Mouse (Mus musculus) Patski (cell line): Measurements from ENCODE around the gene Gm42906. TPM values are rescaled to one million over a fixed set of nuclear protein-coding genes. Genes with fewer than 3 reads are reported as not detected.
A peak's percentile ranks its signal among the peaks of the same experiment; 100 is the strongest.

ENCODE experiments used
- ATAC-seq: fragments of 100-300 bp; one replicate; pipeline ENCODE4 v1.8.0; 2021
- CTCF ChIA-PET: fragments of 350-600 bp; sonication (Branson Sonifier 250); formaldehyde crosslinking; loops from one replicate; lab custom pipeline; 2022; ENCODE audit warnings: inconsistent platforms; lab: Charles Lee
- POLR2A ChIA-PET: fragments of 350-600 bp; sonication (Branson Sonifier 250); formaldehyde crosslinking; loops from one replicate; lab custom pipeline; 2022; ENCODE audit warnings: antibody characterized with exemption, inconsistent platforms; lab: Charles Lee
- DNase-seq: peaks from one replicate; pipeline ENCODE4 v3.0.0-alpha.2; 2011; ENCODE audit warnings: low read depth, low spot score
- H3K27me3 ChIP-seq: fragments of 371-371 bp; one replicate; pipeline ENCODE4 v1.5.1; 2021
- CTCF ChIP-seq: fragments of 100-300 bp; IDR thresholded peaks from one replicate; pipeline ENCODE4 v1.5.1; 2021
- in situ Hi-C: fragments of 300-500 bp; cut with MboI; formaldehyde crosslinking; loops from 3 replicates; pipeline ENCODE4 v1.11.1; 2018; ENCODE audit warnings: low pct_unique_long_range_greater_than_20kb, mixed read lengths
- polyA plus RNA-seq: library from polyadenylated mRNA; unstranded; gene quantifications from one replicate; pipeline ENCODE4 v1.2.3, GENCODE M21; 2021

Gm42906 gene
- polyA plus RNA-seq, 1 experiment from 2014 or later, result not detected

DNA sequence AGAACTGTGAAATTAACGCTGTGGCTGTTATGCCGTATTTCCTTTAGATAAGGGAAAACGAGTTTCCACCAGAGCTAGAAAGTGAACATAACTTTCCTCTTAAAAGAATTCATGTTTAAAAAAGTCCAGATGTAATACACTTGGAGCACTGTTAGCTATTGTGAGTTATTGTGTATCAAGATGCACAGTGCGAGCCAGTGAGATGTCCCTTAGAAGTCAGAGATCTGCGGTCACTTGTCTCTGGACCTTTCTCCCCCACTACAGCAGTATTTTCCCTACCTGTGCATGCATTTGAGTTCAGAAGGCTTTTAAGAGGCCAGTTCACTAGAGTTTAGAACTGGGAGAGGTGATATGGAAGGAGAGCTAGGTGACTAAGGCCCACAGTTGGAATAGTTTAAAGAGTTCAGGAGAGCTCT lies 58.6 kb downstream of the Gm42906 start:
- POLR2A ChIA-PET, result interaction anchor here (0.6 to 0.7 kb wide), 3 partner anchors 226 to 317 kb away, joined by 3 to 4 read pairs (median 3); no protein-coding TSS in a partner anchor

DNA sequence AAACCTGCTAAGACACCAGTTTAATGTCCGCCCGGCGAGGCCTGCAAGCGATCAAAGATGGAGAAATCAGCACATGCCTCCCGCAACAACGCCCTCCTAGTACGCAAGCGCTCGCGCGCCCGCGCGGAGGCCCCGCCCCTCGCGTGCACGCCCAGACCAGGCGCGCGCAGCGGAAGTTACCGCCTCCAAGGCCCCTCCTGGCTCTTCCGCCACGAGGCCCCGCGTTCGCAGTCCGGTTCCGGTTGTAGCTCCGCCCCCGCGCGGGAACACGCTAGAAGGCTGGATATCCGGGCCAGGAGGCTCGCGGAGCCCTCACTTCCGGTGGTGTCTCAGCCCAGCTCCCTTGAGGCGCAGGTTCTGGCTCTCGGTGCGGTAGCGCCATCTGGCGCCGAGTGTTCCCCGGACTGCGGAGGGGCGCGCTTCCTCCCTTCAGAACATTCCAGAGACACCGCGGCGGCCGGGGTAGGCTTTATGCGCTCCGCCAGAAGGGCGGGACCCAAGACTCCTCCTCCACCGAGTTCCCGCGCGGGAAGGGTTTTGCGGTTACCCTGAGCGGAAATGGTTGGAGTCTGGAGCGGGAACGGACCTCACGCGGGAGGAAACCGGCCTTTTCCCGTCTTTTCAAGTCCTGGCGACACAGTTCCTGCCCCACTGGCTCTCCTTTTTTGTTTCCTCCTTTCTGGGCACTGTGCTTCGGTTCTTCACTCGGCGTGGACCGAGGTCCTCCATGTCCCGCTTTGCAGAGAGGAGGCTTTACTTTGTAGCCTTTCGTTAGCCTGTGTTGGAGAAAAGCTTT lies 59.4 kb downstream of the Gm42906 start:
- in situ Hi-C loops, result loop anchor here (10.0 kb wide), 5 partner anchors 124 to 684 kb away; no protein-coding TSS in a partner anchor

More for the DNA sequence above, 58.6 kb downstream of the Gm42906 start:
- CTCF ChIA-PET, result interaction anchor here (0.6 to 4.4 kb wide), 17 partner anchors 10 to 696 kb away, joined by 3 to 45 read pairs (median 3); partner anchors contain the start of genes Pds5b and Rfc3
- ATAC-seq, result no peak
- TF ChIP-seq CTCF, result no peak
- no peak for DNase-seq
- no peaks in the 10 kb centered on the region for H3K27me3 ChIP-seq
- in situ Hi-C loops, result loop anchor here (10.0 kb wide), 5 partner anchors 125 to 685 kb away; no protein-coding TSS in a partner anchor

DNA sequence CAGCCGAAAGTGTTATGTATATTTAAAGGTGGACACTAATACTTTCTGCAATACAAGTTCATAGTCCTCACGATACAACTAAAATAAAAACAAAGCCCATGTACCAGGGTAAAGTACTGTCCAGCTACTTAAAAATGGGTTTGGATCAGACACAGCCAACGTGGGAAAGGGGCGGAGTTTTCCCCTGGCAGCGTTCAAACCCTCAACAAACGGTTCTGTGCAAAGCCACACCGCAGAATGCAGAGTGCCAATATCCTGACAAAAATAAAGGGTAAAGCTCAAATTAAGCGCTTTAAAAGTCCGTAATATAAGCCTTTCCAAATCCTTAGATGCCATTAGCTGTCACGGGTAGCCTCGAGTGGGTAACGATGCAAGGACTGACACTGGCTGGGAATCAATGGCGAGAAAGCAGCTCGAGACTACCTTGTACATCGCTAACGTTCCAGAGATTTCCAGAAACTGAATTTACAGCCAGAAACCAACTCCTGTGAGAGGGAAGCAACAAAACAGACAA lies 60.0 kb downstream of the Gm42906 start:
- ChIA-PET POLR2A (interaction anchor here (0.6 to 2.2 kb wide), 7 partner anchors 17 to 322 kb away, joined by 3 to 11 read pairs (median 5); no protein-coding TSS in a partner anchor), CTCF (interaction anchor here (0.7 to 8.9 kb wide), 26 partner anchors 12 to 325 kb away, joined by 3 to 71 read pairs (median 4); partner anchors contain the start of gene Stard13)
- in situ Hi-C loops, result loop anchor here (10.0 kb wide), 5 partner anchors 123 to 683 kb away; no protein-coding TSS in a partner anchor
- no peaks in the 10 kb centered on the region for H3K27me3 ChIP-seq
- DNase-seq, result peak; percentile 42
- ATAC-seq, result no peak
- no peak for TF ChIP-seq CTCF

More for the DNA sequence above, 59.4 kb downstream of the Gm42906 start:
- CTCF ChIA-PET, result interaction anchor here (0.7 to 8.9 kb wide), 33 partner anchors 11 to 335 kb away, joined by 3 to 71 read pairs (median 4); partner anchors contain the start of gene Stard13
- POLR2A ChIA-PET, result interaction anchor here (0.6 to 2.2 kb wide), 9 partner anchors 18 to 321 kb away, joined by 3 to 11 read pairs (median 4); no protein-coding TSS in a partner anchor
- no peaks in the 10 kb centered on the region for H3K27me3 ChIP-seq
- peak; percentile 100 for TF ChIP-seq CTCF
- ATAC-seq (peak; percentile 98), DNase-seq (peak; percentile 99)

DNA sequence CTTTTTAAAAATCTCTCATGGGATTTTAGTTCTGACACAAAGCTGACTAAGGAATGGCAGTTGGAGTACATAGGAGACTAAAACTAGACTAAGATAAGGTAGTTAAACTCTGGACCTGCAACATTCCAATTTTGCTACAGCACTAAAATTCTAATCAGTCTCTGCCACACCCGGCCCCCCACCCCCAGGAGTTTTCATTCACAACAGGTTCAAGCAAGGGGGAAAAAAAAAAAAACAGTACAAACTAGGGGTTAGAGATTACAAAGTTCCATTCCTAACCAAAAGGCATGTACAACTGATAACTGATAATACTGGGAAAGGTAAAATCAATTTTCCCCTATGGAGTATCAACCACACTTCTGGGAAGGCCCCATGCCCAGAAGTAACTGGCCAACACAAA lies 60.6 kb downstream of the Gm42906 start:
- ChIA-PET CTCF (interaction anchor here (1.3 to 8.9 kb wide), 9 partner anchors 18 to 253 kb away, joined by 3 to 71 read pairs (median 4); partner anchors contain the start of gene Stard13), POLR2A (interaction anchor here (0.7 to 2.2 kb wide), 5 partner anchors 16 to 258 kb away, joined by 3 to 11 read pairs (median 9); no protein-coding TSS in a partner anchor)
- no peaks in the 10 kb centered on the region for H3K27me3 ChIP-seq
- no peak for ATAC-seq
- DNase-seq, result no peak
- no peak for TF ChIP-seq CTCF
- in situ Hi-C loops, result loop anchor here (10.0 kb wide), 5 partner anchors 123 to 683 kb away; no protein-coding TSS in a partner anchor

DNA sequence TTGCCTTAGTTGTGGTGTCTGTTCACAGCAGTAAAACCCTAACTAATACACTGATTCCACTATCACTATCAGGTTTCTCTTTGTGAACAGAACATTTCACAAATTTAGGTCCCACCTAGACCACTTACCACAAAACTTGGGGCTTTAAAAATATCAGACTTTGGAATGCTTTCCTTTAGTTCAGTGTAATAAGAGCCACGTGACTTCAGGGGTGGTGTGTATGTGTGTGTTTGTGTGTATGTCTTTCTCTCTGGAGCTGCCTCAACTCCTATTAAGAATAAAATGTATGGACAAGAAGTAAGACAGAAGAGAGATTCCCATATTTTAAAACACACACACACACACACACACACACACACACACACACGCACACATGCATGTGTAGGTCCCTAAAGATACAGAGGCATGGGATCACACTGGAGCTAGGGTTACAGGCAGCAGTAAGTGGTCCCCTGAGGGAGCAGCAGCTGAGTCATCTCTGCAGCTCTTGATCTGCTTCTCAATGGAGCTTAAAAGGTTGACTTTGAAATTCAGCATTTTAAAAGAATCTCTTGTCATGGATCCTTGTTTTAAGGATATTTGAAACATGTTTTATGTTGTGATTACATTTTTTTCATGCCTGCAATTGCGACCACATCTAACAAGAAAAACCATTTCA lies 64.5 kb downstream of the Gm42906 start:
- TF ChIP-seq CTCF, result no peak
- DNase-seq (no peak), ATAC-seq (no peak)
- POLR2A ChIA-PET, result interaction anchor here (1.2 to 1.3 kb wide), 3 partner anchors 12 to 14 kb away, joined by 3 to 5 read pairs (median 3); no protein-coding TSS in a partner anchor
- CTCF ChIA-PET, result interaction anchor here (1.8 to 8.9 kb wide), 2 partner anchors 14 to 221 kb away, joined by 6 to 71 read pairs; no protein-coding TSS in a partner anchor
- no peaks in the 10 kb centered on the region for H3K27me3 ChIP-seq
- in situ Hi-C loops, result loop anchor here (10.0 kb wide), 5 partner anchors 119 to 679 kb away; no protein-coding TSS in a partner anchor

DNA sequence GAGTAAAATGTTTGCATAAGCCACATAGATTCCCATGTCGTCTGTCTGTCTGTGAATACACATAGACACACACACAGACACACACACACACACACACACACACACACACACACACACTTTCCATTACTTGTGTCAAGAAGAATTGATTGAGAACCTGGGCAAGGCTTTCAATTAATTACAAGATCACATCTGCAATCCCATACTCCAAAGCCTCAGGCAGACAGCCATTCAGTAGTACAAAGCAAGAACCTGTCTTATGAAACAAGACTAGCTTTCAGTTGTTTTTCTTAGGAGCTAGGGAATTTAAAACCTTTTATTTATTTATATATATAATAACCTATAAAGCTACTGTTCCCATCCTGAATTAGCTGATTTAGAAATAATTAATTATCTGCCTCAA lies 78.3 kb downstream of the Gm42906 start:
- TF ChIP-seq CTCF, result no peak
- DNase-seq, result no peak
- in situ Hi-C loops, result loop anchor here (25.0 kb wide), 1 partner anchor 1962 kb away; no protein-coding TSS in a partner anchor
- ATAC-seq, result no peak
- POLR2A ChIA-PET, result interaction anchor here (1.2 to 1.5 kb wide), 5 partner anchors 13 to 431 kb away, joined by 3 to 4 read pairs (median 3); no protein-coding TSS in a partner anchor
- H3K27me3 ChIP-seq, result no peaks in the 10 kb centered on the region
- CTCF ChIA-PET, result interaction anchor here (0.7 to 8.5 kb wide), 4 partner anchors 15 to 207 kb away, joined by 3 to 71 read pairs (median 8); no protein-coding TSS in a partner anchor

DNA sequence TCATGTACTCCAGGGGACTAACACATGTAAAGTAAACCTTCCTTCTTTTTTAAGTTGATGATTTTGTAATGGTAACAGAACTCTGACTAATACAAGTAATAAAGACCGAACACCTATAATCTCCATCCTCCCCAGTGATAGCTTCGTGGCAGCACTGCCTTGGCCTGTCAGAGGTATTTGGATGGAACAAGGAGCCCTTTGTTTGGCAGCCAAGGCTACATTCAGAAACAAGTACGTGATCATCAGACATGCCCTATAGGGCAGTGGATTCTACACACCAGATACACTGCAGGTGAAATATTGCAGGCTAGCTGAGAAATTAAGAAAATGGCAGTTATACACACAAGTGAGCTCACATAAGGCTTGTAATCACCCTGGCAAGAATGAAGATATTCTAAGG lies 79.5 kb downstream of the Gm42906 start:
- CTCF ChIA-PET, result interaction anchor here (1.3 to 8.5 kb wide), 4 partner anchors 15 to 33 kb away, joined by 3 to 71 read pairs (median 8); no protein-coding TSS in a partner anchor
- no peaks in the 10 kb centered on the region for H3K27me3 ChIP-seq
- ATAC-seq (no peak), DNase-seq (no peak)
- POLR2A ChIA-PET, result no interaction called here
- in situ Hi-C loops, result loop anchor here (25.0 kb wide), 1 partner anchor 1961 kb away; no protein-coding TSS in a partner anchor
- TF ChIP-seq CTCF, result no peak

DNA sequence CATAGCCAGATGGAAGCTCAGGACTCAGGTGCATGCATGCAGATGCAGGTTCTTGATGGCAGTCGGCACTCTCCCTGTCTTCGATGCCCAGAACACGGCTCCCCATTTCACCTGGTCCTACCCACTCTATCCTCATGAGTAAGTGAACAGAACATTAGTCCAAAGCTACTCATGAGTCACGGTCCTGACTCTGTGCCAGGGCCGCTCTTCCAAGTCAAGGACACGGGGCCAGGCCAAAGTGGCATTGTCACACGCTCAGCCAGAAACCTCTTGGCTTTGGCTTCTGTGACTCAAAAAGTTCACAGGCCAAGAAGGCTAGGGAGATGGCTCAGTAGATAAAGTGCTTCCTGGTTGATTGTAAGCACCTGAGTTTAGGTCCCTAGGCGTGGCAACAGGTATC lies 81.3 kb downstream of the Gm42906 start:
- no peaks in the 10 kb centered on the region for H3K27me3 ChIP-seq
- DNase-seq (peak; percentile 71), ATAC-seq (peak; percentile 61)
- ChIA-PET POLR2A (interaction anchor here (0.7 to 1.6 kb wide), 3 partner anchors 14 to 211 kb away, joined by 3 to 4 read pairs (median 3); no protein-coding TSS in a partner anchor), CTCF (interaction anchor here (0.7 to 8.5 kb wide), 4 partner anchors 10 to 18 kb away, joined by 3 to 71 read pairs (median 4); no protein-coding TSS in a partner anchor)
- no peak for TF ChIP-seq CTCF
- in situ Hi-C loops, result loop anchor here (25.0 kb wide), 1 partner anchor 1959 kb away; no protein-coding TSS in a partner anchor

DNA sequence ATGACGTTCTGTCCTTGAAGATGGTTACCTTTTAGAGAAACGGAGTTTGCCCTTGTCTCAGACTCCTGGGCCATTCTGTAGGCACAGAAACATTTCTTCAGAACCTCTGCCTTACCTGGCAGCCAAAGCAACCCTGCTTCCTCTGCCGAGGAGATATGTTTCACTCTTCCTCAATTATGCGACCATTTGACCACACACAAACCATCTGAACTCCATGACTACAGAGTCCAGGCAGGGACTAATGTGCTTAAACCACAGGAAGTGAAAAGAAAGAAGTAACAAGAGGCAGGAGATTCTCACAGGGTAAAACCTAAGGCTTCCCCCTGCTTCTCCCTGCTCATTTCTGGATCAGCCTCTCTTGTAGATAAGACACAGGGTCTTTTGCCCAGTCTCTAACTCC lies 83.2 kb downstream of the Gm42906 start:
- DNase-seq (no peak), ATAC-seq (no peak)
- POLR2A ChIA-PET, result no interaction called here
- in situ Hi-C loops, result loop anchor here (25.0 kb wide), 1 partner anchor 1957 kb away; no protein-coding TSS in a partner anchor
- CTCF ChIA-PET, result interaction anchor here (0.8 to 8.5 kb wide), 3 partner anchors 8 to 20 kb away, joined by 3 to 71 read pairs (median 3); no protein-coding TSS in a partner anchor
- no peaks in the 10 kb centered on the region for H3K27me3 ChIP-seq
- no peak for TF ChIP-seq CTCF
